Mouse (Mus musculus) neural tube, embryonic 12.5 days (tissue): ENCODE data around the gene Tesk2. TPM values are rescaled to one million over a fixed set of nuclear protein-coding genes. Genes with fewer than 3 reads are reported as not detected.
"Not testable (repeated sequence)": the region's sequence is repeated elsewhere in the genome, so short reads cannot be mapped to it uniquely, and the experiment has no call there.

Experiments
- ATAC-seq: fragments of 200-750 bp; cut with Nextera tagmentation; 2 replicates; pipeline ENCODE4 v1.8.0; 2017; ENCODE audit warnings: low read depth, mild to moderate bottlenecking, moderate TSS enrichment, moderate library complexity; ENCODE audit not compliant: low FRiP score
- H3K27ac ChIP-seq: fragments of 300-500 bp; sonication (generic); 2 replicates; pipeline ENCODE4 v1.5.1; 2016
- H3K27me3 ChIP-seq: fragments of 300-500 bp; sonication (generic); replicated peaks from 2 replicates; pipeline ENCODE4 v1.6.1; 2016; ENCODE audit warnings: mild to moderate bottlenecking
- H3K36me3 ChIP-seq: fragments of 300-500 bp; sonication (generic); 2 replicates; pipeline ENCODE4 v1.6.1; 2016; ENCODE audit warnings: mild to moderate bottlenecking
- H3K4me1 ChIP-seq: fragments of 300-500 bp; sonication (generic); 2 replicates; pipeline ENCODE4 v1.6.1; 2016
- H3K4me2 ChIP-seq: fragments of 300-500 bp; sonication (generic); replicated peaks from 2 replicates; pipeline ENCODE4 v1.6.1; 2016; ENCODE audit warnings: mild to moderate bottlenecking
- H3K4me3 ChIP-seq: fragments of 300-500 bp; sonication (generic); 2 replicates; pipeline ENCODE4 v1.5.1; 2016
- H3K9ac ChIP-seq: fragments of 300-500 bp; sonication (generic); 2 replicates; pipeline ENCODE4 v1.6.1; 2016; ENCODE audit warnings: mild to moderate bottlenecking
- H3K9me3 ChIP-seq: fragments of 300-500 bp; sonication (generic); 2 replicates; pipeline ENCODE4 v1.6.1; 2016; ENCODE audit warnings: mild to moderate bottlenecking
- WGBS: fragments of 180-500 bp; shearing (Covaris S2); methylation state at CpG from one replicate; pipeline ENCODE4 v1.1.7; 2016; 5-methylcytosine and 5-hydroxymethylcytosine counted together
- polyA plus RNA-seq: library from polyadenylated mRNA; unstranded; fragments of >200 nt; fragmentation: Nextera tagmentation; extraction: Ambion mirVana; gene quantifications from 2 replicates; pipeline ENCODE4 v1.2.1, GENCODE M21; 2016

Gene Tesk2
- polyA plus RNA-seq: 6.4 and 6.5 TPM in 2 replicates

DNA sequence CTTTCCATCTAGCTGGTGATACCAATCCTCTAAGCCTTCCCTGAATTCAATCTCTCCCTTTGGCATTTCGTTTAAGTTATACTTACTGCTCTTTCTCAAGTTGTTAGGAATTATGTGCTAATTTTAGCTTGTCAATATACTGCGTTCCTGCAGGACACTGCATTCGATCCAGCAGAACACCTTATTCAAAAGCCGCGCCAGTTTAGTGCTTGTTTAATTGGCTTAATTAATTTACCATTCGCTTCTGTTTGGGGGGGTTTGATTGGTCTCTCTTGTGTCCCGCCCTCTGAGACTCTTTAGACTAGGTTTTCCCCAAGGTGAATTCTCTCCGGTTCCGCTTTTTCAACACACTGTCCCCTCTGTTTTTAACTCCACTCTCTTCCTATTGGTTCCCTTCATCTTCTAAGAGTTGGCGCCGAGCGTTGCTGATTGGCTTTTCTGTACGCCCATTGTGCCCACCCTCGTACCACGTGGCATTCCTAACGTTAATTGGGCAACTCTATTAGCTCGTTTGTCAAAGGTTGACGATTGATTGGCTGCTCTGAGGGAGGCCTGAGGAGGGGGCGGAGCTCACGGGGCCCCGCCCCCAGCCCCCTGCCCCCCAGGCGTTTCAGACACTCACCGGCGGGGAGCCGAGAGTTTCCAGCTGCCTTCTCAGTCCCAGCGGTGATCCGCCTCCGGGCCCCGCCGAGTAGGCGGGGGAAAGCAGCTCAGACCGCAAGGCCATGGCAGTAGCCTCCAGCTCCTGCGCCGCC lies at the start of gene Tesk2:
Gene Tesk2, plus strand, starts transcription at position 606 of the 755 bp plus-strand sequence.
- Histone ChIP-seq H3K36me3 (peaks cover 6% of the 10 kb centered on the region; the same call in 1 of the 2 replicates), H3K4me1 (peaks cover 7% of the 10 kb centered on the region; the same call in 1 of the 2 replicates), H3K27ac (peak within 1 kb of the TSS; percentile 29; the same call in 1 of the 2 replicates), H3K9me3 (no peaks in the 10 kb centered on the region), H3K4me2 (peak within 1 kb of the TSS; percentile 74), H3K9ac (peak within 1 kb of the TSS; percentile 70), H3K4me3 (peak within 1 kb of the TSS; percentile 65), H3K27me3 (no peaks in the 10 kb centered on the region)
- peak; percentile 98 for ATAC-seq
- under 1% methylated on average over 34 of the region's 34 CpGs for WGBS

DNA sequence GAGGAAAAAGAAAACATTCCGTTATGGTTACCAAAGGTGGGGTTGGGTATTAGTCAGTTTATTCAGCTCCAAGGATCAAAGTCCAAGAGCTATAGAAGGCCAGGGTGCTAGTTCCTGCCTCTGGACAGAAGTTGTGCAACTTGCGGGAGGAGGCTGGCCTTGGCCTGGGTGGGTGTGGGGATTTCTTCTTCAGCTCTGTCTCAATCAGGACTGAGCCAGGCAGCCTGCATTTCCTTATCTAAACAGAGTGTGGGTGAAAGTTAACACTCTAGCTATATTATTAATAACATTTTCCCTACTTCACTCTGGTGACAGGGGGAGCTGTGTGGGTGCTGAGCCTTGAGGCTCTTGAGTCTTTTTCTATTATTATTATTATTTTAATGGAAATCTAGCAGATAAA lies 48.0 kb upstream of the Tesk2 start:
- Histone ChIP-seq H3K4me2 (no peak overlapping the region), H3K4me3 (no peak overlapping the region), H3K36me3 (no peaks in the 10 kb centered on the region), H3K27ac (no peak overlapping the region), H3K27me3 (no peaks in the 10 kb centered on the region), H3K4me1 (no peaks in the 10 kb centered on the region), H3K9me3 (no peaks in the 10 kb centered on the region), H3K9ac (no peak overlapping the region)
- 76% methylated on average over 2 of the region's 2 CpGs for WGBS
- ATAC-seq: no peak

DNA sequence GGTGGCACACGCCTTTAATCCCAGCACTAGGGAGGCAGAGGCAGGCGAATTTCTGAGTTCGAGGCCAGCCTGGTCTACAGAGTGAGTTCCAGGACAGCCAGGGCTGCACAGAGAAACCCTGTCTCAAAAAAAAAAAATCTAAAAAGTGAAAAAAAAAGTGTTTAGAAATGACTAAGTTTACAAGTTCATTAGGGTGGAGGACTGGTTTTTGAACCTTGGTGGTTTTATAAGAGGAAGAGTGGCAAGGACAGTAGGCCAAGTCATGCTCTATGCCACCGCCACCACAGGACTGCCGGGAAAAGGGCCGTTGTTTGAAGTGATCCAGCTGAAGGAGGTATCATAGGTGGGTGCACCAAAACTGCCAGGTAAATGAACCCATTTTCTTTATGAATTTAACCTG lies 46.0 kb upstream of the Tesk2 start:
- H3K27me3 ChIP-seq, H3K4me2 ChIP-seq, H3K27ac ChIP-seq, H3K4me3 ChIP-seq, H3K9ac ChIP-seq, H3K36me3 ChIP-seq, H3K9me3 ChIP-seq, ATAC-seq, H3K4me1 ChIP-seq: not testable (repeated sequence)
- WGBS: 91% methylated on average over 6 of the region's 6 CpGs

DNA sequence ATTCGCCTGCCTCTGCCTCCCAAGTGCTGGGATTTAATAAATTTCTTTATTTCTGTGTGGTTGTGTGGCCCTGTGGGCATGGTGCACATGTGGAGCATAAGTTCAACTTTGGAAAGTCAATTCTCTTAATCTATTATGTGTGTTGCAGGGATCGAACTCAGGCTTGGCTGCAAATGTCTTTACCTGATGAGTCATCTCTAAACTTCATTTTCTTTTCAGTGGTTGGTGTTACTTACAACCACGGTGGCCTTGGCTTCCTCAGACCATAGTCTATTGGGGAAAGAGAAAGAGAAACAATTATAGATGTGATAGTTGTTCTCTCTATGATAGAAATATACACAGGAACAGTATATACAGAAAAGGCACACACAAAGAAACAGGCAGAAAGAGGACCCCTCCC lies 44.7 kb upstream of the Tesk2 start:
- no peaks in the 10 kb centered on the region for H3K27me3 ChIP-seq
- H3K4me1 ChIP-seq: no peaks in the 10 kb centered on the region
- H3K27ac ChIP-seq: no peak overlapping the region
- no peaks in the 10 kb centered on the region for H3K36me3 ChIP-seq
- no peak overlapping the region for H3K4me3 ChIP-seq
- no peak overlapping the region for H3K9ac ChIP-seq
- ATAC-seq: no peak
- H3K9me3 ChIP-seq: no peaks in the 10 kb centered on the region
- H3K4me2 ChIP-seq: no peak overlapping the region
- WGBS: 87% methylated on average over 3 of the region's 3 CpGs

DNA sequence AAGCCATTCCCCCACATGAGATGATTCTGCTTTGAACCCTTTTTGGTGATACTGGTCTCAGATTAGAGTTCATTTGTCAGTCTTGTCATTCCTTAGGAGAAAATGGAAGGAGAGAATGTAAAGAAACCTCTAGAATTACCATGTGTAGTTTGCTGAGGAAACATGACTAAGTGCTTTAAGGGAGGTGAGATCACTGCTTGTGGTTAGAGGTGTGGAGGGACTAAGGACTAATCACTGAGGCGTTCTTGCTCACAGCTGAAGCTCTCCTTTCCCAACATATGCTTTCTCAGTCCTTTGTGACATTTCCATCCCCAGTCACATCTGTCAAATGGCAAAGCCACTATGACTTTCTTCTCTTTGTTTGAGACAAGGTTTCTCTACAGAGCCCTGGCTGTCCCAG lies 42.9 kb upstream of the Tesk2 start:
- H3K9me3 ChIP-seq: no peaks in the 10 kb centered on the region
- no peaks in the 10 kb centered on the region for H3K36me3 ChIP-seq
- no peak overlapping the region for H3K4me3 ChIP-seq
- no peak overlapping the region for H3K9ac ChIP-seq
- WGBS: 84% methylated on average over 1 of the region's 1 CpGs
- ATAC-seq: no peak
- no peak overlapping the region for H3K4me2 ChIP-seq
- no peak overlapping the region for H3K27ac ChIP-seq
- no peaks in the 10 kb centered on the region for H3K4me1 ChIP-seq
- no peaks in the 10 kb centered on the region for H3K27me3 ChIP-seq

DNA sequence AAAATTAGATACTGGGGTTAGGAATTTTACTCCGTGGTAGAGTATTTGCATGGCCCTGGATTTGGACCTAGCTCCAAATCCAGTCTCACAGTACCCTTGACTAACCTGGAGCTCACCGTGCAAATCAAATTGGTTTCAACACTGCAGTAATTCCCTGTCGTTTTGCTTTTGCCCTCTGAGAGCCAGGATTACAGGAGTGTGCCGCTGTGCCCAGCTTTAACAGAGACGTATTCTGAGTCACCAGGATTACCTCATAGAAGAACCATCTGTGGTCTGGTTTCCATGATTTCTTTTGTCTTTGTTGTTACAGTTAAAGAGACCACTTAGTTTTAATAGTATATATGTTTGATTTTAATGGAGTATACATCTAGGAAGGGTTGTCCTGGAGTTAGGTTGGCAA lies 41.6 kb upstream of the Tesk2 start:
- no peak for ATAC-seq
- Histone ChIP-seq H3K4me3 (no peak overlapping the region), H3K27me3 (no peaks in the 10 kb centered on the region), H3K4me2 (no peak overlapping the region), H3K36me3 (no peaks in the 10 kb centered on the region), H3K9me3 (no peaks in the 10 kb centered on the region), H3K9ac (no peak overlapping the region), H3K27ac (no peak overlapping the region), H3K4me1 (no peaks in the 10 kb centered on the region)
- WGBS: 74% methylated on average over 5 of the region's 5 CpGs

DNA sequence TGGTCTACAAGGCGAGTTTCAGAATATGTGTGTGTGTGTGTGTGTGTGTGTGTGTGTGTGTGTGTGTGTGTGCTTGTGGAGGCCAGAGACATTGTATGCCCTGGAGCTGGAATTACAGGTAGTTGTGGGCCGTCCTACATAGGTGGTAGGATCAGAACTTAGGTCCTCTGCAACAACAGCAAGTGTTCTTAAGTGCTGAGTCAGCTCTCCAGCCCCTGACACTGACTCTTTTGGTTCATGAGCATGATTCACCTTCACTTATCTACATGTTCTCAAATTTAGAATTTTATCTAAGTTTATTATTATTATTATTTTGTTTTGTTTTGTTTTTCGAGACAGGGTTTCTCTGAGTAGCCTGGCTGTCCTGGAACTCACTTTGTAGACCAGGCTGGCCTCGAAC lies 40.2 kb upstream of the Tesk2 start:
- not testable (repeated sequence) for H3K27me3 ChIP-seq, H3K9ac ChIP-seq, H3K9me3 ChIP-seq, H3K27ac ChIP-seq, H3K4me2 ChIP-seq, H3K4me1 ChIP-seq, H3K4me3 ChIP-seq, H3K36me3 ChIP-seq, ATAC-seq
- 93% methylated on average over 4 of the region's 4 CpGs for WGBS

DNA sequence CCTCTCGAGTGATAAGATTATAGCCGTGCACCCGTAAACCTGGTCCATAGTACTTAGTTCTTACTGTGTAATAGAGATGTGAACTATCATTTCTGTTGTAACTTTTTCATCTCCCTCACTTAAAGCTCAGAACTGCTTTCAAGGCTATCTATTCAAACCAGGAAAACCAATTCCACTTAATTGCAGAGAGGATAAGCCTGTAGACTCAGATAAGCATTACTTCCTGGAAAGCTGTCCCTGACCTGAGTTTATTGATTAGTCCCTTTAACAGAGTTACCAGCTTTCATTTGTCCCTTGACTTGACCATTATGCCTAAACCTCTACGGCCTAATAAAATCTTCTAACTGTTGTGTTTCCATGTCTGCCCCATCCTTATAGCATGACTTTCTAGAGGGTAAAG lies 36.8 kb upstream of the Tesk2 start:
- Histone ChIP-seq H3K4me3 (no peak overlapping the region), H3K27ac (no peak overlapping the region), H3K36me3 (peaks cover 9% of the 10 kb centered on the region; the same call in 1 of the 2 replicates), H3K27me3 (no peaks in the 10 kb centered on the region), H3K9ac (no peak overlapping the region), H3K4me2 (no peak overlapping the region), H3K9me3 (no peaks in the 10 kb centered on the region), H3K4me1 (peaks cover 10% of the 10 kb centered on the region; the same call in 1 of the 2 replicates)
- WGBS: 92% methylated on average over 4 of the region's 4 CpGs
- ATAC-seq: no peak

DNA sequence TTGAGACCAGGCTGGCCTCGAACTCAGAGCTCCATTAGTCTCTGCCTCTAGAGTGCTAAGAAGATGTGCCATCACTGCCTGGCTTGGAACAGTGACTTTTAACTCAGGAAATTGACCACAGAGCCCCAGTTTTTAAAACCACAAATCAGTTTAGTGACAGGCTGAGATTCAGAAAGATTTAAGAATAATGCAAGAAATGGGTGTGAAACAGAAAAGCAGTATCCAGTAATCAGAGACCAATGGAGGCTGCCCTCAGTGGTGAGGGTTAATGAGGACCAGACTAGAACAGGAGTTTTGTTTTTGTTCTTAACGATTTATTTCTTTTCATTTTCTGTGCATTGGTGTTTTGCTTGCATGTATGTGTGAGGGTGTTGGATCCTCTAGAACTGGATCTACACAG lies 36.1 kb upstream of the Tesk2 start:
- Histone ChIP-seq H3K4me3 (peak overlapping the region; percentile 54; the same call in 1 of the 2 replicates), H3K36me3 (peaks cover 16% of the 10 kb centered on the region), H3K4me1 (peaks cover 10% of the 10 kb centered on the region; the same call in 1 of the 2 replicates), H3K27me3 (no peaks in the 10 kb centered on the region), H3K9ac (no peak overlapping the region), H3K27ac (no peak overlapping the region), H3K9me3 (no peaks in the 10 kb centered on the region), H3K4me2 (peak overlapping the region; percentile 78)
- WGBS: 83% methylated on average over 2 of the region's 2 CpGs
- ATAC-seq: no peak

DNA sequence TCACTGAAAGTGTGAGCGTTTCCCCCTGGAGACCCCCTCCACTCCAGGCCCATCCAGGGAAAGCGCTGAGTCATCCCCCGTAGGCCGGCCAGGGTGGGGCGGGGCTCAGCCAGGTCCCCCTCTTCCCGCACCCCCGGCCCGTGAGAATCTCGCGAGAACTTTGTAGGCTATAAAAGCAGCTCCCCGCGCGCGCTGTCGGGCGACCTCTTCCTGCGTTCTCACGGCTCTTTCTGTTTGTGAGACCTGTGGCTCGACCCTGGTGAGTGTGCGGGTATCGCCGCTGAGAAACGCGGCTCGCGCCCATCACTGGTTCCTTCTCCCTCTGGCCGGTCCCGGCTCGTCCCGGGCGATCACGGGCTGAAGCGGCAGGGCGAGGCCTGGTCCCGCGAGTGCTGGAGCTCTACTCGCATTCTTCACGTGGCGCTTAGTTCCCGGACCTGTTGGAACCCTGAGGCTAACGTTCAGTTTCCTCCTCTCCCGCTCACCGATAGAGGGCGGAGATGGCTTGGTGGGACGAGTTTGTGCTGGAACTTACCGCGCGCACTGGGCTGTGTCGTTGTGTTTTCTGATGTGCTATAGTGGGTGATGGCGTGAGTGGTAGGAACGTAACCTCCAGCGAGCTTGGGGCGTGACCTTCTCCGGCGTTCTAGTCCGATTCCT lies 35.2 kb upstream of the Tesk2 start, which contains the start of gene Prdx1:
Gene Prdx1, plus strand, starts transcription at position 143 of the 660 bp plus-strand sequence.
- Histone ChIP-seq H3K9ac (peak within 1 kb of the TSS; percentile 74), H3K27ac (peak within 1 kb of the TSS; percentile 27; the same call in 1 of the 2 replicates), H3K36me3 (peaks cover 20% of the 10 kb centered on the region), H3K4me1 (peaks cover 10% of the 10 kb centered on the region; the same call in 1 of the 2 replicates), H3K27me3 (no peaks in the 10 kb centered on the region), H3K4me3 (peak within 1 kb of the TSS; percentile 54), H3K4me2 (peak within 1 kb of the TSS; percentile 78), H3K9me3 (no peaks in the 10 kb centered on the region)
- under 1% methylated on average over 56 of the region's 56 CpGs for WGBS
- peak; percentile 98 for ATAC-seq

DNA sequence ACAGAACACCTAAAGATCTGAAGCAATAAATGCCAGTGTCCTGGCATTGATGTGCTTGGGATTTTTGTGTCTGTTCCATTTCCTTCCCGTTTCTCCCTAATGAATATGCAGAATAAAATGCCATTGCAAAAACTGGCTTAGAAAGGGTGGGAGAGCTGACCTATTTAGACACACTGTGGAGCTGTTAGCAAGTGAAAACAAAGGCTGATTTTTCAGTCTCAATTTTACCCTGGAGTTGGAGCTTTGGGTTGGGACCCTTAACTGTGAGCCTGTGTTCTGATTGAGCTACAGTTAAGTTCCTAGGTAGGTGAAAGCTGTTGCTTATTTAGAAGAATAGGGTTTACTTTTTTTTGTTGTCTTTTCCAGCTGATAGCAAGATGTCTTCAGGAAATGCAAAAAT lies 33.7 kb upstream of the Tesk2 start:
- H3K27me3 ChIP-seq: no peaks in the 10 kb centered on the region
- 0 out of 2 replicates have a peak overlapping the region, but pooled peaks have one; percentile 74 for H3K9ac ChIP-seq
- H3K4me2 ChIP-seq: peak overlapping the region; percentile 78
- H3K9me3 ChIP-seq: no peaks in the 10 kb centered on the region
- peaks cover 10% of the 10 kb centered on the region; the same call in 1 of the 2 replicates for H3K4me1 ChIP-seq
- 0 out of 2 replicates have a peak overlapping the region, but pooled peaks have one; percentile 54 for H3K4me3 ChIP-seq
- no peak for ATAC-seq
- 37% methylated on average over 1 of the region's 1 CpGs for WGBS
- no peak overlapping the region for H3K27ac ChIP-seq
- peaks cover 26% of the 10 kb centered on the region for H3K36me3 ChIP-seq

DNA sequence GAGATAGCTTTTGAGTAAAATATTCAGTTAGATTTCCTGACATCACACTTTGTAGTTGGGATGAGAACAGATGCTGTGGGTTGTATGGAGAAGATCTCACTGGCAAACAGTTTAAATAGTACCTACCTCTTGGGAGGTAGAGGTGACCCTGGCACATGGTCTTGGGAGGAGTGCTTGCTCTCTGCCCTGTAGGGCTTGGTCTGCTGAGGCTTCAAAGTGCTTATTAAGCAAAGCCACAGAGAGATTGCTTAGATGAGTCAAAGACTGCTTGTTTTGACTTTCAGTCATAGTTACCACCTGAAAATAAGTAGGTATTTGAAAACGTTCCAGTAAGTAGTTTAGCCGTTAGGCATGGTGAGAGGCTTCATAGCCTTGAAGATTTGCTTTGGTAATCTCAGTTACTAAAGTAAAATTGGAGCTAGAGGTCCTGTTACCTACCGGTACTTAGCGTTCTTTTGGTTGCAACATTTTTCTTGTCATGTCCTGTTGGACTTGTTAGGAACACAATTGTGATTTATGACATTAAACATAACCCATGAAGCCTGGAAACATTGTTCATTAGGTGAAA lies 31.4 kb upstream of the Tesk2 start:
- Histone ChIP-seq H3K27ac (no peak overlapping the region), H3K4me2 (no peak overlapping the region), H3K27me3 (no peaks in the 10 kb centered on the region), H3K4me1 (peaks cover 10% of the 10 kb centered on the region; the same call in 1 of the 2 replicates), H3K36me3 (peaks cover 43% of the 10 kb centered on the region), H3K4me3 (no peak overlapping the region), H3K9ac (no peak overlapping the region), H3K9me3 (no peaks in the 10 kb centered on the region)
- WGBS: 93% methylated on average over 4 of the region's 4 CpGs
- ATAC-seq: no peak
